Mouse (Mus musculus): ENCODE measurements around the gene Tacc3. TPM values are rescaled to one million over a fixed set of nuclear protein-coding genes. Genes with fewer than 3 reads are reported as not detected.

Gene Tacc3
- polyA plus RNA-seq, 1 experiment from 2014 or later, result 249 TPM

DNA sequence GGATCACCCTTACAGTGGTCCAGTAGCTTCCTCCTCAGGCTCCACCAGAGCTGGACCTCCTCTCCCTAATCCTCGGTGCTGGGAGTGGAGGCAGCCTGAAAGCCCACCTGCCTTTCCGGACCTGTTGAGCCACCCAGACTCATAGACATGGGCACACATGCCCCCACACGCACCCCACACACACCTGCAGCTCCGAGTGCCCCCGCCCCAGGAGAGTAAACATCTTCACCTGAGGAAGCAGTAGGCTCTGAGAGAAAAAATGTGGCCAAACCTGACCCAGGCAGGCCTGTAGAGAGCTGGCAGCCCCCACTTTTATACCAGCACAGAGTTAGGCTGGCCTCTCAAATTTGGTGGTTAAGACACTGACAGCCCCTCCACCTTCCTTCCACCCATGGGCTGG lies 38.5 kb downstream of the Tacc3 start:
- no peaks in the 10 kb centered on the region for H3K9me3 ChIP-seq
- no peak overlapping the region for H3K4me3 ChIP-seq
- H3K27me3 ChIP-seq, result peaks cover 31% of the 10 kb centered on the region
- WGBS, result 50% methylated on average over 5 of the region's 5 CpGs
- peak overlapping the region; percentile 51 for H3K27ac ChIP-seq
- H3K9ac ChIP-seq, result no peak overlapping the region
- H3K4me1 ChIP-seq, result peaks cover 55% of the 10 kb centered on the region
- no peak overlapping the region for H3K4me2 ChIP-seq (replicated peaks)
- ATAC-seq (ENCODE audit: insufficient number of reproducible peaks, insufficient read depth, low FRiP score, low TSS enrichment), result no peak
- no peaks in the 10 kb centered on the region for H3K36me3 ChIP-seq

DNA sequence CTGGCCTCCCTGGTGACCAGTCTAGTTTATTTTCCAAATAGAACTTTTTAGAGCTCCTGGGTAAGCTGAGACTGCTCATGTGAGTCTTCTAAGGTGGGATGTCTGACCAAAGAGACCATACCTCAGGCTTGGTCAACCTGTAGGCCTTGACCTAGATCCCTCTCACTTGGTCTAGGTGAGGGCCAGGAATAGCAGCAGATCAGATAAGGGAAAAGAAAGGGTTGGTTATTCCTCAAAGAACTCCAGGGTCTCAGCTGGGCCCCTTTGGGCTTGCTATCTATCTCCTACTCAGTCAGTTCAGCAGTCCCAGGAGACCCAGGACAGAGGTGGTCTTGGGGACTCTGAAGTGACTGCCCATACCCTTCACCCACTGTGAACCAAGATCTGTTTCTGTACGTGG lies 39.6 kb downstream of the Tacc3 start:
- no peak for ATAC-seq (ENCODE audit: insufficient number of reproducible peaks, insufficient read depth, low FRiP score, low TSS enrichment)
- Histone ChIP-seq H3K36me3 (no peaks in the 10 kb centered on the region), H3K9me3 (no peaks in the 10 kb centered on the region), H3K4me2 (replicated peaks) (no peak overlapping the region), H3K4me1 (peaks cover 46% of the 10 kb centered on the region), H3K9ac (no peak overlapping the region), H3K27me3 (peaks cover 34% of the 10 kb centered on the region), H3K27ac (no peak overlapping the region), H3K4me3 (no peak overlapping the region)
- WGBS, result 41% methylated on average over 1 of the region's 1 CpGs

DNA sequence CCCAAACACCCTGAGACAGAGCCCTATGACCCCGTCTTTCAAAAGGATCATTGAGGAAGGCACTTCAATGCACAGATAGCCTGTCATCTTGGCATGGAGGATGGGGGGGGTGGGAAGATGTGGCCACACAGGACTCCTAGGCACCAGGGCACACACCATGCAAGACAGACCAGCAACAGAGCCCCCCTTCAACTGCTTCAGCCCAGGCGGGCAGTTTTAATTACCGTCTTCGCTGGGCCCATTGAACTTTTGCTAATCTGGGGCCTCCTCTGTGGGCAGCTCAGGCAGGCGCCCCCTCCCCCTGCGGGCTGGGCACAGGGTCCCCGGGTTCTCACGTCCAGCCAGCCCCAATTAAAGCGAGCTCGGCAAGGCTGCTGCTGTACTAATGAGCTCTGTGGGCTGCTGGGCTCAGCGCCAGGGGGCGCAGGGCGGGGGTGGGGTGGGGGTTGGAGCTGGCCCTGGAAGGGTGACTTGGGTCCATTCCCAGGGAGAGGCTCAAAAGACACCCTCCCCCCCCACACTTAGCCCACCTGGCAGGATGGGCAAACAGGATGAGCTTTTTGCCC lies 40.1 kb downstream of the Tacc3 start:
- no peaks in the 10 kb centered on the region for H3K9me3 ChIP-seq
- H3K27me3 ChIP-seq, result peaks cover 34% of the 10 kb centered on the region
- H3K4me3 ChIP-seq, result no peak overlapping the region
- no peaks in the 10 kb centered on the region for H3K36me3 ChIP-seq
- H3K9ac ChIP-seq, result no peak overlapping the region
- H3K4me1 ChIP-seq, result peaks cover 42% of the 10 kb centered on the region
- WGBS, result 18% methylated on average over 12 of the region's 13 CpGs
- no peak overlapping the region for H3K27ac ChIP-seq
- no peak for ATAC-seq (ENCODE audit: insufficient number of reproducible peaks, insufficient read depth, low FRiP score, low TSS enrichment)
- no peak overlapping the region for H3K4me2 ChIP-seq (replicated peaks)

DNA sequence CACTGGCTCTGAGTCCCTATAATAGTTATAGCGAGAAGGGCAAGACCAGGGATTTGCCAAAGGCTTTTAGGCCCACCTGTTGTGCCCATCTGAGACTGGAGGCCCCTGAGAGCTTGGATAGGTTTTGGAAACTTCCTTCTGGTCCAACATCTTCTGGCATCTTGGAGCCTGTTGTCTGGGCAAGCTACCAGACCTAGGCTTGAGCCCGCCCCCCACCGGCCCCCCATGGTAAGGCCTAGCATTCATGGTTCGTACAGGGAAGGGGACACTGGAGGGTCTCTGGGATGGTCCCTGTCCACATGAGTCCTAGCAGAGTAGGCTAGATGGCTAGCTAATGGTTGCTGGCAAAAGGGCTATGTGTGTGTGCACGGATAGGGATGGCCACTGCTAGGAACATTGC lies 40.7 kb downstream of the Tacc3 start:
- no peaks in the 10 kb centered on the region for H3K9me3 ChIP-seq
- no peak for ATAC-seq (ENCODE audit: insufficient number of reproducible peaks, insufficient read depth, low FRiP score, low TSS enrichment)
- WGBS, result 80% methylated on average over 5 of the region's 5 CpGs
- peaks cover 34% of the 10 kb centered on the region for H3K27me3 ChIP-seq
- peaks cover 41% of the 10 kb centered on the region for H3K4me1 ChIP-seq
- H3K9ac ChIP-seq, result no peak overlapping the region
- no peaks in the 10 kb centered on the region for H3K36me3 ChIP-seq
- no peak overlapping the region for H3K4me3 ChIP-seq
- no peak overlapping the region for H3K4me2 ChIP-seq (replicated peaks)
- H3K27ac ChIP-seq, result no peak overlapping the region

DNA sequence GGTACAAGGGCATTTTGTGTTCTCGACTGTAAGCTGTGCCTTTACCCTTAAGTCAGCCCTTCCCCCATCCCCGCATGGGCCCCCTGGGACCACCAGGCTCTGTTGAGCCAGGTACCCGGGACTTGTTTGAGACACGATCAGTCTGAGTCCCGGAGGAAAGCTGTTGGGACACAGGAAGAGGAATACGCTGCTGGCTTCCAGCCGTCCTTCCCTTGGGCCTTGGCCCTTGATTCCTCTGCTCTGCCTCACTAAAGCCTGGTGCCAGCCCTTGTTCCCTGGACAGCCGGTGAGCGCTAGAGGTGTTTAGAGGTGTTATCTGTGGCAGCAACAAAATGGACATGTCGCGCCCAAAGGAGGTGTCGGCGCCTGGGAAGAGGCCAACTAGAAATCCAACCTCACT lies 42.1 kb downstream of the Tacc3 start:
- Histone ChIP-seq H3K4me2 (replicated peaks) (no peak overlapping the region), H3K27ac (no peak overlapping the region), H3K9ac (no peak overlapping the region), H3K9me3 (no peaks in the 10 kb centered on the region), H3K4me1 (peaks cover 45% of the 10 kb centered on the region), H3K4me3 (no peak overlapping the region), H3K36me3 (no peaks in the 10 kb centered on the region), H3K27me3 (peaks cover 22% of the 10 kb centered on the region)
- no peak for ATAC-seq (ENCODE audit: insufficient number of reproducible peaks, insufficient read depth, low FRiP score, low TSS enrichment)
- 32% methylated on average over 13 of the region's 13 CpGs for WGBS

DNA sequence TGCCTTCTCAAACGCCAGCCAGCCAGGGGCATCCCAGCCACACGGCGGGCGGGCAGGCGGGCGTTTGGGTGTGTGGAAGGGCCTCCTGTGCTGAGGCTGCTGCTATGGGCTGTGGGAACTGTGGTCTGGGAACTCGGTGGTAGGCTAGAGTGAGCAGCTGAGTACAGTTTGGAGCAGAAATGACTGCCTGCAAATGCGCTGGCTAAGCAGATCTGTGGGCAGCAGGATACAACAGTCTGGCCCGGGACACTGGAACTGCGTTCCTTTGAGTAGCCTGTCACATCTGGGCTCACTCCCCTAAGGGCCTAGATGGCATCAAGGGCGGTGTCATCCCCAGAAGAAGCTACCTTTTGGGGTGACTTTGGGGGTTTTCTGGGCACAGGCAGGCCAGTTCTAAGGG lies 43.9 kb downstream of the Tacc3 start:
- Histone ChIP-seq H3K27ac (0 out of 2 replicates have a peak overlapping the region, but pooled peaks have one; percentile 3), H3K36me3 (no peaks in the 10 kb centered on the region), H3K4me2 (replicated peaks) (no peak overlapping the region), H3K4me1 (peaks cover 45% of the 10 kb centered on the region), H3K4me3 (no peak overlapping the region), H3K9me3 (no peaks in the 10 kb centered on the region), H3K9ac (no peak overlapping the region), H3K27me3 (peaks cover 12% of the 10 kb centered on the region; the same call in 1 of the 2 replicates)
- WGBS, result 83% methylated on average over 11 of the region's 11 CpGs
- ATAC-seq (ENCODE audit: insufficient number of reproducible peaks, insufficient read depth, low FRiP score, low TSS enrichment), result no peak

DNA sequence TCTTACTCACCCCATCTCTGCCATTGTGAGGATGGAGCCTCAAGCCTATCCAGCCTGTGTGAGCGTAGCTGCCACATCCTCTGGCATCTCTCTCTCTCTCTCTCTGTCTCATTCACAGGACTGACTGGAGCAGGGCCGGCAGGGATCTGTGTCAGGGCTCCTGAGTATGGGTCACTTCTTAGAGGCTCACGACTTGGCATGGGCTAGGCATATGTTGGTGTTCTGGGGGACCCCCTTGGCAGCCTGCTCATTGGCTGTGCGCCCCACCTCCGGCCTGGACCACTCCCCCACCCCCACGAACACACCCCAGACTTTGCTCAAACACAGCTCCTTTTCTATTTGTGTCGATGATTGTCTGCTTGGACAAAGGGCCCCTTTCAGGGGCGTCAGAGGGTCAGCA lies 46.1 kb downstream of the Tacc3 start:
- H3K4me3 ChIP-seq, result no peak overlapping the region
- no peak overlapping the region for H3K27ac ChIP-seq
- H3K4me1 ChIP-seq, result peaks cover 35% of the 10 kb centered on the region
- ATAC-seq (ENCODE audit: insufficient number of reproducible peaks, insufficient read depth, low FRiP score, low TSS enrichment), result no peak
- no peaks in the 10 kb centered on the region for H3K9me3 ChIP-seq
- 42% methylated on average over 8 of the region's 8 CpGs for WGBS
- no peak overlapping the region for H3K4me2 ChIP-seq (replicated peaks)
- 0 out of 2 replicates have a peak, but pooled peaks cover 3% of the 10 kb centered on the region for H3K27me3 ChIP-seq
- H3K36me3 ChIP-seq, result no peaks in the 10 kb centered on the region
- no peak overlapping the region for H3K9ac ChIP-seq

DNA sequence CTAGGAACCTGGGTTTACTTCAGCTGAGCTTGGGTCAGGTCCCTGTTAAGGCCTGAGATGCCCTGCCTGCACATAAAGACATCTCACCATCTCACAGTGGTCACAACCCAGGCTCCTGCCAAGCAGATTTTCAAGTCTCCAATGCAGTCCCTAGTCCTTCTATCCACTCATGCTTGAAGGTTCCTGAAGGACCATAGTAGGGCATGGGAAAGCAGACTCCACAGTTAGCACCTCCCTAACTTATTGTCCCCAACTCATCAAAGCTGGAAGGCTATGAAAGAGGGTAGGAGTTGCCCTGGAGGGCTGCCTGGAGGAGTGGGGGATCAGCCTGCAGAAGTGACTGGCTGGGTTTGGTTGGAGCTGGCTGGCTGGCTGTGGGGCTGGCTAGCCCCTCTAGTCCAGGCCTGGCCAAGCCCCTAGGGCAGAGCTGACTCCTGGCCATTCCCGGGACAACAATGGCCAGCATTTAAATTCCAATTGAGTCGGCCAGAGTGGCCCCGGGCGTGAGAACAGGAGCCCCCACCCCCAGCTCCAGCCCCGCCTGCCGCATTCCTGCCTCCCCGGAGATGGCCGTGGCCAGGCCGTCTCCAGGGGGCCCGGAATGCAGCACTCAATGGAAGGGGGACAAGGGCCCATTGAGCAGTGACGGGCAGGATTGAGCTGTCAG lies 47.1 kb downstream of the Tacc3 start:
- H3K9ac ChIP-seq, result no peak overlapping the region
- no peaks in the 10 kb centered on the region for H3K9me3 ChIP-seq
- ATAC-seq (ENCODE audit: insufficient number of reproducible peaks, insufficient read depth, low FRiP score, low TSS enrichment), result no peak
- 3% methylated on average over 11 of the region's 11 CpGs for WGBS
- no peak overlapping the region for H3K4me2 ChIP-seq (replicated peaks)
- H3K4me1 ChIP-seq, result peaks cover 31% of the 10 kb centered on the region
- H3K27ac ChIP-seq, result no peak overlapping the region
- H3K4me3 ChIP-seq, result no peak overlapping the region
- 0 out of 2 replicates have a peak, but pooled peaks cover 3% of the 10 kb centered on the region for H3K27me3 ChIP-seq
- H3K36me3 ChIP-seq, result no peaks in the 10 kb centered on the region

DNA sequence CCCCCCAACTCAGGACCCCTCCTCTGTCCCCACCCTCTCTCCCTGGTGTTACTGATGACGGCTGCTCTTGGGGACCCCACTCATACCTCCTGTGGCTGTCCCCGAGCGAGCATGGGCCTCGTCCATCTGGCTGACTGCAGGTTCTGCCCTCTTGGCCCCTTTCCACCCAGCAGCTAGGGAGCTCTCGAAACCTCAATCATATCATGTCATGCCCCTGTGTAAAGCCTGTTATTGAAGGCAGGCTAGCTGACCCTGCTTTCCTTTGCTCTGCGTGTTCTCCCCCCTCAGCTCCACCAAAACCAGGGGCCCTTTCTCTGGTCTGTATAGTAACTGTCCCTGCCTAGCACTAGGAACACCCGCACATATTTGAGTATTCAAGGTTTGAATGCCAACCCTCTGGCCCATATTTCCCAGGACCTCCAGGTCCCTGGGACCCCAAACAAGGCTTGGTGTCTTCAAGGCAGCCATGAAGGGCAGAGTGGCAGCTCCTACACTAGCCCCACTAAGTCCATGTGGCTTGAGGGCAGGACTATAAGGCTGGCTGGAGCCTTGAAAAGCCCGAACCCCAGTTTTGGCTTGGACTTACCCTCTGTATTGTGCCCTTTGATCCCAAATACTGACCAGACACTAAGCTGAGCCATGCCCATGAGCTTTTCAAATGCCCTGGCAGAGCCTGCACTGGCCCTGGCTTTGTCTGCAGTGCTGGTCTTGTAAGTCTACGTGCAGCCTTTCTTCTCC lies 47.9 kb downstream of the Tacc3 start:
- no peak for ATAC-seq (ENCODE audit: insufficient number of reproducible peaks, insufficient read depth, low FRiP score, low TSS enrichment)
- Histone ChIP-seq H3K4me3 (no peak overlapping the region), H3K27me3 (0 out of 2 replicates have a peak, but pooled peaks cover 3% of the 10 kb centered on the region), H3K9ac (no peak overlapping the region), H3K4me2 (replicated peaks) (no peak overlapping the region), H3K9me3 (no peaks in the 10 kb centered on the region), H3K4me1 (peaks cover 24% of the 10 kb centered on the region), H3K27ac (no peak overlapping the region), H3K36me3 (no peaks in the 10 kb centered on the region)
- 32% methylated on average over 9 of the region's 9 CpGs for WGBS

DNA sequence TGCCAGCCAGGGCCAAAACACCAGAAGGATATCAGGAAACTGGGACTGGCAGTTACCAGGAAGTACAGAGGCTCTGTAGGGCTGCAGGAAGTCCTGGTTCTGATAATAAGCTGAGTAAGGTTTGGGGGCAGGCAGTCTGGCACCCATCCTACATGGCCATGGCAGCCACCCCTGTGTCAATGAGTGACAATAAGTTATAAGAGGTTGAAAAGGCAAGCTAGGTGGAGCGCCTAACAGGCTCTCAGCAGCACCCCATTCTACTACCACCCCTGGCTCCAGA lies 48.4 kb downstream of the Tacc3 start:
- ATAC-seq (ENCODE audit: insufficient number of reproducible peaks, insufficient read depth, low FRiP score, low TSS enrichment), result no peak
- Histone ChIP-seq H3K27ac (no peak overlapping the region), H3K9ac (no peak overlapping the region), H3K4me2 (replicated peaks) (no peak overlapping the region), H3K4me3 (no peak overlapping the region), H3K9me3 (no peaks in the 10 kb centered on the region), H3K36me3 (no peaks in the 10 kb centered on the region), H3K27me3 (0 out of 2 replicates have a peak, but pooled peaks cover 3% of the 10 kb centered on the region), H3K4me1 (peaks cover 22% of the 10 kb centered on the region)
- WGBS, result 84% methylated on average over 1 of the region's 1 CpGs

DNA sequence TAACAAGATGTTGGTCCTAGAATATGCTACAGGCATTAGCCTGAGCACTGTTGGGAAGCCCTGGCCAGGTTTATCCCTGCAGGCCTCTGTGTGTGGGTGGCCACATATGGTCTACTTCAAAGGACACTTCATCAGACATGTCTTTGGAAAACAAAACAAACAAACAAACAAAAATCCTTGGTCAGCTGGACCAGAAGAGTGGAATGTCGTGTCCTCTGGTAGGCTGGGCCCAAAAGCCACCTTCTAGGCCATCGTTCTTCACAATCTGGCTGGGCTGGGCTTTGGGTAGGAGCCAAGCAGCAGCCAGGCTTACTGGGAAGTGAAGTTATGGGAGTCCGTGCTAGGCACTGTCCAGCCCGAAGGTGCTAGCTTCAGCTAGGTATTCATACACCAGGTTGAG lies 49.2 kb downstream of the Tacc3 start:
- Histone ChIP-seq H3K4me2 (replicated peaks) (no peak overlapping the region), H3K9ac (no peak overlapping the region), H3K9me3 (no peaks in the 10 kb centered on the region), H3K4me3 (no peak overlapping the region), H3K27me3 (no peaks in the 10 kb centered on the region), H3K4me1 (peaks cover 22% of the 10 kb centered on the region), H3K27ac (no peak overlapping the region), H3K36me3 (no peaks in the 10 kb centered on the region)
- ATAC-seq (ENCODE audit: insufficient number of reproducible peaks, insufficient read depth, low FRiP score, low TSS enrichment), result no peak
- 71% methylated on average over 4 of the region's 4 CpGs for WGBS

DNA sequence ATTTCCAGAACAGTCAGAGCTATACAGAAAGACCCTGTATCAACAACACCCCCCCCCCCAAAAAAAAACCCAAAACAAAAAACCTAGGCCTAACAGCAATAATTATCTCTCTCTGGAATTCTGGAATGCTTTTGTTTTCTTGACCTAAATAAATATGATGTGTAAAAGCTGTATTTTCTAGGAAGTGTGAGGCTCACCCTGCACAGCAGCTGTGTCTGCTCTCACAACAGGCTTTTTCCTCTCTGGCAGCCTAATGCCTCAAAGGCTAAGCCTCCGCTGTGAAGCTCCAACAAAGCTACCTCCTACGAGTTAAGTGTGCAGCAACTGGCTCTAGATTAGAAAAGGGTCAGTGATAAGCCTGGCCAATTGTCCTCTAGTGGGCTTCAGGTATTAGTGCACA lies 51.1 kb downstream of the Tacc3 start:
- WGBS, result 47% methylated on average over 2 of the region's 2 CpGs
- no peaks in the 10 kb centered on the region for H3K27me3 ChIP-seq
- H3K9ac ChIP-seq, result no peak overlapping the region
- no peaks in the 10 kb centered on the region for H3K9me3 ChIP-seq
- no peak for ATAC-seq (ENCODE audit: insufficient number of reproducible peaks, insufficient read depth, low FRiP score, low TSS enrichment)
- H3K36me3 ChIP-seq, result no peaks in the 10 kb centered on the region
- H3K27ac ChIP-seq, result no peak overlapping the region
- no peak overlapping the region for H3K4me3 ChIP-seq
- H3K4me1 ChIP-seq, result peaks cover 20% of the 10 kb centered on the region
- no peak overlapping the region for H3K4me2 ChIP-seq (replicated peaks)
